Mouse (Mus musculus): ENCODE measurements around the gene Casp8ap2. TPM values are rescaled to one million over a fixed set of nuclear protein-coding genes. Genes with fewer than 3 reads are reported as not detected.

The Casp8ap2 gene
- polyA plus RNA-seq, 1 experiment: 4.3 TPM

DNA sequence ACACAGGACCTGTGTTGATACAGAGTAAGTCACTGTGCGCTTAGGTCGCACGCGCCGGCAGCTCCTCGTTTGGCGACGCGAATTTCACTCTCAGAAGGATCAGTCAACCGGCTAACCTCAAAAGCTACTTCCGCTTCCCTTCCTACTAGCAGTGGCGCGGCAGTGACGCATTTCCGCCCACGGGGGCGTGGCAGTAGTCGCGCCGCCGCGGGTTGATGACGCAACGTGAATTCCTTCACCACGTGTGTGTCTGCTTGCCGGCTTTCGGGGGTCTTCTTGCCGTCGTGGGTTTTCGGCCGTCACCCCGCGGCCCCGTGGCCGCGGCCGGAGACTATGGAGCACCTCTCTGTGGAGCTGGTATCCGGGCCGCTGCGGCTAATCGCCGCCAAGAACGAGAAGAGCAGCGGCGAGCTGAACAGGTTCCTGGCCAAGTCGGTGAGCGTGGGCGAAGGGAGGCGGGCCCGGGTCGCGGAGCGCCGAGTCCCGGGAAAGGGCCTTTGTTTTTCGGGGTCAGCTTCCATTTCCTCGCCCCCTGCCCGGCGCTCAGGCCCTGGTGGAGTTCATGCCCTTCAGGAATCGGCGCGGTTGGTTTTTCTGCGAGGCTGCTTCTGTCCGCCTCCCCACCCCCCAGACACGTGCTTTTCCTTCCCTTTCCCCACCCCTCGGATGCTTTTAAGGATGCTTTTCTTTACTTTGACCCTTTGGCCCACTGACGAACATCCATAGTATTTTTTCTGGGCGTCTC lies 41.8 kb downstream of the Casp8ap2 start, which contains the start of gene Mdn1:
Gene Mdn1, plus strand, starts transcription at position 202 of the 745 bp plus-strand sequence.
- TF ChIP-seq CTCF (IDR thresholded peaks at IDR 0.05; ENCODE audit: extremely low read depth, insufficient read depth, low read length) (no peak), POLR2A (IDR thresholded peaks at IDR 0.05; ENCODE audit: extremely low read depth, insufficient read depth, low read length) (peak; percentile 80)
- H3K4me1 ChIP-seq (ENCODE audit: control insufficient read depth, insufficient read depth, low read length): no peaks in the 10 kb centered on the region

DNA sequence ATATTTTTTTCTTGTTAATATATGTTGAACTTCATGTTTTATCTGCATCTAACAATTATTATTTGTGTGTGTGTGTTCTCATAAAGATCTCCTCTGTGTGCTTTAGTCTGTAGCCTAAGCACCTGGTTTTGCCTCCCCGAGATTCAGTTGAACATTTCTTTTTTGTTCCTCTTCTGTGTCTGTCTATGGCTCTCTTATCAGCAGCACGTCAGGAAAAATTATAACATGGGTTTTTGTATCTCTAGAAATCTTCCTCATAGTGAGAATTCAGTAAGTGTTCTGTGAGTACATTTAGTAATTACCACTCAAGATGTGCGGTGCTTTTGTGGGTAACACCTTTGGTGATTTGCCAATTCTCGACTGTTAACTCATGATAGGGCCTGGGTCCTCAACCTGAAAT lies 50.6 kb downstream of the Casp8ap2 start:
- Histone ChIP-seq H3K4me3 (ENCODE audit: insufficient read depth, low read length) (no peak overlapping the region), H3K4me1 (ENCODE audit: control insufficient read depth, insufficient read depth, low read length) (no peaks in the 10 kb centered on the region), H3K27ac (ENCODE audit: insufficient read depth, low read length) (no peak overlapping the region)
- TF ChIP-seq CTCF (IDR thresholded peaks at IDR 0.05; ENCODE audit: extremely low read depth, insufficient read depth, low read length) (no peak), POLR2A (IDR thresholded peaks at IDR 0.05; ENCODE audit: extremely low read depth, insufficient read depth, low read length) (no peak)

More for the DNA sequence above, 41.8 kb downstream of the Casp8ap2 start, which contains the start of gene Mdn1:
- peak within 1 kb of the TSS; percentile 54 for H3K4me3 ChIP-seq (ENCODE audit: insufficient read depth, low read length)
- H3K27ac ChIP-seq (ENCODE audit: insufficient read depth, low read length): 0 out of 2 replicates have a peak within 1 kb of the TSS, but pooled peaks have one; percentile 51

DNA sequence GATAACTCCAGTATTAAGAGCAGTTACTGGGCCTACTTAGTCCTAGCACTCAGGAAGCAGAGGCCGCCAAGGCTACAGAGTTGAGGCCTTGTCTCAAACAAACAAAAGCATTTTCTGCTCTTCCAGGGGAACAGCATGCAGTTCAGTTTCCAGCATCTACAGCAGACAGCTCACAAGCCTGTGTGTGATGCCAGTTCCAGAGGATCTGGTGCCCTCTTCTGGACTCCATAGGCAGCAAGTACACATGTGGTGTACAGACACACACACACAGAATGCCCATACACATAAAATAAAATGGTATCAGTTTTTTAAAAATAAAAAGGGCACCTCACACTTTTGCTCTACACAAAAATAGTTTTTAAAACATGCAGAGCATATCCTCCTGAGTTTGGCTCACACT lies 53.0 kb downstream of the Casp8ap2 start:
- Histone ChIP-seq H3K4me1 (ENCODE audit: control insufficient read depth, insufficient read depth, low read length) (no peaks in the 10 kb centered on the region), H3K4me3 (ENCODE audit: insufficient read depth, low read length) (no peak overlapping the region), H3K27ac (ENCODE audit: insufficient read depth, low read length) (no peak overlapping the region)
- TF ChIP-seq CTCF (IDR thresholded peaks at IDR 0.05; ENCODE audit: extremely low read depth, insufficient read depth, low read length): peak; percentile 31
- TF ChIP-seq POLR2A (IDR thresholded peaks at IDR 0.05; ENCODE audit: extremely low read depth, insufficient read depth, low read length): no peak

DNA sequence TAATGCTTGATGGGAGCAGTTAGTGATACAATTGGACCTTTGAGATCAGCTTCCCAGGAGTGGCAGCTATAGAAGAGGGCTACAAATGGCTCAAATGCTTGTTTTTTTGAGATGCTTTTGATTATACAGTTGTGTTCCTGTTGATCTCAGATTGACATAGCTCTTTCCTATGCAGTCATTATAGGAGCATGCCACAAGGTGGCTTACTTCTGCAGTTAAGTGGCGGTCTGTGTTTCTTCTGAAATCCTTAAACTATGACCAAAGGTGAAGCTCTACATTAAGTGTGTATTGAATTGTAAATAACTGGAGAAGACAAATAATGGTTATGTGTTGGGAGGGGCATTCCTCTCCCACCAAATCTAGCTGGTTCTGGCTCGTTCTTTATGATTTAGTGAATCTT lies 54.6 kb downstream of the Casp8ap2 start:
- no peak overlapping the region for H3K4me3 ChIP-seq (ENCODE audit: insufficient read depth, low read length)
- no peak for TF ChIP-seq POLR2A (IDR thresholded peaks at IDR 0.05; ENCODE audit: extremely low read depth, insufficient read depth, low read length)
- no peak for TF ChIP-seq CTCF (IDR thresholded peaks at IDR 0.05; ENCODE audit: extremely low read depth, insufficient read depth, low read length)
- H3K27ac ChIP-seq (ENCODE audit: insufficient read depth, low read length): no peak overlapping the region
- no peaks in the 10 kb centered on the region for H3K4me1 ChIP-seq (ENCODE audit: control insufficient read depth, insufficient read depth, low read length)

DNA sequence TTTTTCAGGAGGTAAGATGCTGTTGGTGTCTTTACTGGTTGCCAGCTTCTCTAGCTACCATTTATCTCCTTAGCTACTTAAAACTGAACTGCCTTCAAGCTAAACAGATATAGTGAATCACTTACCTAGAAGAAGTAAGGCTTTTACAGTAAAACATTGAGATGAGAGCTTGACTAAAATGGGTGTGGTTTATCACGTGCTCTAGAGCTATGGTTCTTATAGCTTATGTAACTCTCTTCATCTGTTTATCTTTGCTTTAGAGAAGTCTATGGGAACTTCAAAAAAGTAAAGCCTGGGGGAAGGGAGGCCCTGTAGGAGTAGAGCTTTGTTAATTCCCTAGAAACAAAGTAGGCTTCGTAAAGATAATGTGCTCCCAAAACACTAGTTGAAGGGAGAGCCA lies 58.8 kb downstream of the Casp8ap2 start:
- Histone ChIP-seq H3K4me1 (ENCODE audit: control insufficient read depth, insufficient read depth, low read length) (no peaks in the 10 kb centered on the region), H3K4me3 (ENCODE audit: insufficient read depth, low read length) (no peak overlapping the region), H3K27ac (ENCODE audit: insufficient read depth, low read length) (no peak overlapping the region)
- TF ChIP-seq POLR2A (IDR thresholded peaks at IDR 0.05; ENCODE audit: extremely low read depth, insufficient read depth, low read length) (no peak), CTCF (IDR thresholded peaks at IDR 0.05; ENCODE audit: extremely low read depth, insufficient read depth, low read length) (no peak)

GRCm38 (mm10) chr4:32677471-32677870 lies 62.2 kb downstream of the Casp8ap2 start:
- TF ChIP-seq POLR2A (IDR thresholded peaks at IDR 0.05; ENCODE audit: extremely low read depth, insufficient read depth, low read length) (no peak), CTCF (IDR thresholded peaks at IDR 0.05; ENCODE audit: extremely low read depth, insufficient read depth, low read length) (no peak)
- Histone ChIP-seq H3K4me1 (ENCODE audit: control insufficient read depth, insufficient read depth, low read length) (no peaks in the 10 kb centered on the region), H3K27ac (ENCODE audit: insufficient read depth, low read length) (no peak overlapping the region), H3K4me3 (ENCODE audit: insufficient read depth, low read length) (no peak overlapping the region)

- no peaks in the 10 kb centered on the region for H3K4me1 ChIP-seq (ENCODE audit: control insufficient read depth, insufficient read depth, low read length)
- TF ChIP-seq CTCF (IDR thresholded peaks at IDR 0.05; ENCODE audit: extremely low read depth, insufficient read depth, low read length): no peak
- no peak overlapping the region for H3K27ac ChIP-seq (ENCODE audit: insufficient read depth, low read length)
- no peak overlapping the region for H3K4me3 ChIP-seq (ENCODE audit: insufficient read depth, low read length)
Measured at GRCm38 (mm10) chr4:32680843-32681242, 65.6 kb downstream of the Casp8ap2 start.

- Histone ChIP-seq H3K4me3 (ENCODE audit: insufficient read depth, low read length) (no peak overlapping the region), H3K4me1 (ENCODE audit: control insufficient read depth, insufficient read depth, low read length) (no peaks in the 10 kb centered on the region), H3K27ac (ENCODE audit: insufficient read depth, low read length) (no peak overlapping the region)
- TF ChIP-seq CTCF (IDR thresholded peaks at IDR 0.05; ENCODE audit: extremely low read depth, insufficient read depth, low read length) (no peak), POLR2A (IDR thresholded peaks at IDR 0.05; ENCODE audit: extremely low read depth, insufficient read depth, low read length) (no peak)
Measured at GRCm38 (mm10) chr4:32682471-32682870, 67.2 kb downstream of the Casp8ap2 start.

DNA sequence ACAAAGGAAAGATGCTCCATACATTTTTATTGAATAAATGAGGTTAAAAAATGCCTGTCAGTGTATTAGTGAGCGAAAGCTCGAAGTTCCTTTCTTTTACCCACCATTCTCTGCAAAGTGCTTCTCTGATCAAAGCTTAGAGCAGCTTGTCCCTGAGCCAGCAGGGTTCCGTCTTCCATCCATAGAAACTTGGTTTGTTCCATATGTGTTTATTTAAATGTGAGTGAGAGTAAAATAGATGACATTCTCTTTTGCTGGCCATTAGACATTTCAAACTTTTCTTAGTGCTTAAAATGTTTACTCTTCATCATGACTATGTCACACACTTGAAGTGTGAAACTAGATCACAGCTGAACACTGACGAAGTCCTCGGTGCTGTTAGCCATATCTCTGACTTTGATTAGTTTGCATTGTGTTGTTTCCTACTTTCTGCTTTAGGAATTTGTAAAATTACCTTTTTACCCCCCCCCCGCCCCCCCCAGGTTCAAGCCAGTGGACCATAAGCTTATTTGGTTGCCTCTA lies 67.9 kb downstream of the Casp8ap2 start:
- TF ChIP-seq CTCF (IDR thresholded peaks at IDR 0.05; ENCODE audit: extremely low read depth, insufficient read depth, low read length) (no peak), POLR2A (IDR thresholded peaks at IDR 0.05; ENCODE audit: extremely low read depth, insufficient read depth, low read length) (no peak)
- no peak overlapping the region for H3K4me3 ChIP-seq (ENCODE audit: insufficient read depth, low read length)
- H3K27ac ChIP-seq (ENCODE audit: insufficient read depth, low read length): no peak overlapping the region
- H3K4me1 ChIP-seq (ENCODE audit: control insufficient read depth, insufficient read depth, low read length): no peaks in the 10 kb centered on the region

Other genes starting within 250 kb of the Casp8ap2 start
- not detected in 2 replicates for gene Gja10, start 12.7 kb upstream of the Casp8ap2 start, polyA plus RNA-seq (2012; rRNA removed)
- gene Mdn1, start 41.7 kb downstream of the Casp8ap2 start, polyA plus RNA-seq (2012; rRNA removed): 33.8 and 37.3 TPM in 2 replicates
- gene Lyrm2, start 184.8 kb downstream of the Casp8ap2 start, polyA plus RNA-seq (2012; rRNA removed): 58.0 and 61.3 TPM in 2 replicates